Mouse (Mus musculus): ENCODE results near the gene Olfr1532-ps1. TPM values are rescaled to one million over a fixed set of nuclear protein-coding genes. Genes with fewer than 3 reads are reported as not detected.

Gene Olfr1532-ps1
- polyA plus RNA-seq (2014; fragmentation: Illumina TruSeq; extraction: RNeasy Lipid Tissue Mini Kit (QIAGEN cat#74804); ENCODE audit: low read depth, low replicate concordance) = not detected

GRCm38 (mm10) chr7:106907676-106908075, at the start of gene Olfr1532-ps1:
TSS of gene Olfr1532-ps1 (plus strand) at chr7:106908001.

GRCm38 (mm10) chr7:106862885-106863284, 44.9 kb upstream of the Olfr1532-ps1 start, which contains the start of gene Olfr704:
TSS of gene Olfr704 (plus strand) at chr7:106863185.

GRCm38 (mm10) chr7:106876791-106877190, 31.0 kb upstream of the Olfr1532-ps1 start, which contains the start of gene Olfr705:
TSS of gene Olfr705 (minus strand) at chr7:106876891.

DNA sequence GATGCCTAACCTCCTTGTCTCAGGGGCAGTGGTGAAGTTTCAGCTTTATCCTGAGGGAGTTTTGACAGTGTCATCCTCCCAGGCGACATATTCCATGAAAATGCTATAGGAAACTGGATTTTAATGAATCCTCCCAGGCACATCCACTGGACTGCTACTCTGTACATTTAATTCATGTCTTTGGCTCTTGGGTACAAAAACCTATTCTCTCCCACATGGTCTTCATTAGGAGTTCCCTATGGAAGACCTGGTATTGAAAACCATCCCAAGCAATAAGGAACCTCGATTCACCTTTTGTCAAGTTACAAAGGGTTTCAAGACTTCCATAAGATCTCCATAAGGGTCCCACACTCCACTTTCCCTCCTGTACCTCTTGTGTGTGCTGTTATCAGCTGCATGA, 19.7 kb upstream of the Olfr1532-ps1 start, which contains the start of gene Olfr706:
Olfr706 (minus strand) TSS at position 101 of the 400 bp plus-strand sequence.

GRCm38 (mm10) chr7:106901141-106901540, 6.7 kb upstream of the Olfr1532-ps1 start, which contains the start of gene Olfr707:
TSS of gene Olfr707 (minus strand) at chr7:106901241.

GRCm38 (mm10) chr7:106932119-106932518, 24.3 kb downstream of the Olfr1532-ps1 start, which contains the start of gene Olfr709-ps1:
TSS of gene Olfr709-ps1 (minus strand) at chr7:106932219.

GRCm38 (mm10) chr7:106948212-106948611, 40.4 kb downstream of the Olfr1532-ps1 start, which contains the start of gene Olfr710:
TSS of gene Olfr710 (minus strand) at chr7:106948312.

DNA sequence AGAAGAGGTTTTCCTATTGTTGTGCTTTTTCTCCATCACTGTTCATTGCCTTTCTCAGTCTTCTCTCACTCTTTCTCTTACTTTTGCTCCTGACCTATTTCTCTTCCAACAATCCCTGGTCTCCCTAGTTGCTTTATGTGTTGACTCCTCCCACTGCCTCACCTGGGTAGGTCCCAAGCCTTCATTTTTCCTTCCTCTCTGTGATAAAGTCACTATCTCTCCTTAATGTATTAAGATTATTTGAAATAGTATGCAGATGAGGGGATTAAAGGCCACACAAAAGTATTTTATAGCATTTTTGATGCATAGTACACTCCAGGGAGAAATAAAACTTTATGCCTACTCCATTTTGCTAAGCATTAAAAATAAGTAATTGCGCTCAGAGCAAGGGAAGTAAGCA, 56.0 kb downstream of the Olfr1532-ps1 start, which contains the start of gene Olfr6:
Olfr6 (minus strand) TSS at position 101 of the 400 bp plus-strand sequence.

Other genes with a start within 250 kb of the Olfr1532-ps1 start
- gene Olfr693, start 227.4 kb upstream of the Olfr1532-ps1 start, polyA plus RNA-seq (2014; fragmentation: Illumina TruSeq; extraction: RNeasy Lipid Tissue Mini Kit (QIAGEN cat#74804); ENCODE audit: low read depth, low replicate concordance) = not detected
- gene Olfr694, start 216.2 kb upstream of the Olfr1532-ps1 start, polyA plus RNA-seq (2014; fragmentation: Illumina TruSeq; extraction: RNeasy Lipid Tissue Mini Kit (QIAGEN cat#74804); ENCODE audit: low read depth, low replicate concordance) = not detected
- gene Olfr695, start 191.6 kb upstream of the Olfr1532-ps1 start, polyA plus RNA-seq (2014; fragmentation: Illumina TruSeq; extraction: RNeasy Lipid Tissue Mini Kit (QIAGEN cat#74804); ENCODE audit: low read depth, low replicate concordance) = not detected
- gene Olfr697, start 165.6 kb upstream of the Olfr1532-ps1 start, polyA plus RNA-seq (2014; fragmentation: Illumina TruSeq; extraction: RNeasy Lipid Tissue Mini Kit (QIAGEN cat#74804); ENCODE audit: low read depth, low replicate concordance) = not detected
- gene Olfr698, start 152.6 kb upstream of the Olfr1532-ps1 start, polyA plus RNA-seq (2014; fragmentation: Illumina TruSeq; extraction: RNeasy Lipid Tissue Mini Kit (QIAGEN cat#74804); ENCODE audit: low read depth, low replicate concordance) = not detected
- gene Olfr699, start 114.8 kb upstream of the Olfr1532-ps1 start, polyA plus RNA-seq (2014; fragmentation: Illumina TruSeq; extraction: RNeasy Lipid Tissue Mini Kit (QIAGEN cat#74804); ENCODE audit: low read depth, low replicate concordance) = not detected
- gene Olfr700, start 99.2 kb upstream of the Olfr1532-ps1 start, polyA plus RNA-seq (2014; fragmentation: Illumina TruSeq; extraction: RNeasy Lipid Tissue Mini Kit (QIAGEN cat#74804); ENCODE audit: low read depth, low replicate concordance) = not detected
- not detected for gene Olfr701, start 93.9 kb upstream of the Olfr1532-ps1 start, polyA plus RNA-seq (2014; fragmentation: Illumina TruSeq; extraction: RNeasy Lipid Tissue Mini Kit (QIAGEN cat#74804); ENCODE audit: low read depth, low replicate concordance)
- gene Olfr702, start 74.1 kb upstream of the Olfr1532-ps1 start, polyA plus RNA-seq (2014; fragmentation: Illumina TruSeq; extraction: RNeasy Lipid Tissue Mini Kit (QIAGEN cat#74804); ENCODE audit: low read depth, low replicate concordance) = not detected
- not detected for gene Olfr703, start 64.6 kb upstream of the Olfr1532-ps1 start, polyA plus RNA-seq (2014; fragmentation: Illumina TruSeq; extraction: RNeasy Lipid Tissue Mini Kit (QIAGEN cat#74804); ENCODE audit: low read depth, low replicate concordance)
- gene Olfr704, start 44.8 kb upstream of the Olfr1532-ps1 start, polyA plus RNA-seq (2014; fragmentation: Illumina TruSeq; extraction: RNeasy Lipid Tissue Mini Kit (QIAGEN cat#74804); ENCODE audit: low read depth, low replicate concordance) = not detected
- gene Olfr705, start 31.1 kb upstream of the Olfr1532-ps1 start, polyA plus RNA-seq (2014; fragmentation: Illumina TruSeq; extraction: RNeasy Lipid Tissue Mini Kit (QIAGEN cat#74804); ENCODE audit: low read depth, low replicate concordance) = not detected
- not detected for gene Olfr706, start 19.8 kb upstream of the Olfr1532-ps1 start, polyA plus RNA-seq (2014; fragmentation: Illumina TruSeq; extraction: RNeasy Lipid Tissue Mini Kit (QIAGEN cat#74804); ENCODE audit: low read depth, low replicate concordance)
- gene Olfr707, start 6.8 kb upstream of the Olfr1532-ps1 start, polyA plus RNA-seq (2014; fragmentation: Illumina TruSeq; extraction: RNeasy Lipid Tissue Mini Kit (QIAGEN cat#74804); ENCODE audit: low read depth, low replicate concordance) = not detected
- gene Olfr709-ps1, start 24.2 kb downstream of the Olfr1532-ps1 start, polyA plus RNA-seq (2014; fragmentation: Illumina TruSeq; extraction: RNeasy Lipid Tissue Mini Kit (QIAGEN cat#74804); ENCODE audit: low read depth, low replicate concordance) = not detected
- gene Olfr710, start 40.3 kb downstream of the Olfr1532-ps1 start, polyA plus RNA-seq (2014; fragmentation: Illumina TruSeq; extraction: RNeasy Lipid Tissue Mini Kit (QIAGEN cat#74804); ENCODE audit: low read depth, low replicate concordance) = not detected
- gene Olfr6, start 55.9 kb downstream of the Olfr1532-ps1 start, polyA plus RNA-seq (2014; fragmentation: Illumina TruSeq; extraction: RNeasy Lipid Tissue Mini Kit (QIAGEN cat#74804); ENCODE audit: low read depth, low replicate concordance) = not detected
- gene Olfr711, start 67.5 kb downstream of the Olfr1532-ps1 start, polyA plus RNA-seq (2014; fragmentation: Illumina TruSeq; extraction: RNeasy Lipid Tissue Mini Kit (QIAGEN cat#74804); ENCODE audit: low read depth, low replicate concordance) = not detected
- not detected for gene Olfr2, start 98.1 kb downstream of the Olfr1532-ps1 start, polyA plus RNA-seq (2014; fragmentation: Illumina TruSeq; extraction: RNeasy Lipid Tissue Mini Kit (QIAGEN cat#74804); ENCODE audit: low read depth, low replicate concordance)
- not detected for gene Olfr713, start 123.2 kb downstream of the Olfr1532-ps1 start, polyA plus RNA-seq (2014; fragmentation: Illumina TruSeq; extraction: RNeasy Lipid Tissue Mini Kit (QIAGEN cat#74804); ENCODE audit: low read depth, low replicate concordance)
- gene Olfr714, start 163.0 kb downstream of the Olfr1532-ps1 start, polyA plus RNA-seq (2014; fragmentation: Illumina TruSeq; extraction: RNeasy Lipid Tissue Mini Kit (QIAGEN cat#74804); ENCODE audit: low read depth, low replicate concordance) = not detected
- gene Olfr17, start 185.2 kb downstream of the Olfr1532-ps1 start, polyA plus RNA-seq (2014; fragmentation: Illumina TruSeq; extraction: RNeasy Lipid Tissue Mini Kit (QIAGEN cat#74804); ENCODE audit: low read depth, low replicate concordance) = not detected
- not detected for gene Olfr715b, start 202.4 kb downstream of the Olfr1532-ps1 start, polyA plus RNA-seq (2014; fragmentation: Illumina TruSeq; extraction: RNeasy Lipid Tissue Mini Kit (QIAGEN cat#74804); ENCODE audit: low read depth, low replicate concordance)
- not detected for gene Olfr715, start 223.1 kb downstream of the Olfr1532-ps1 start, polyA plus RNA-seq (2014; fragmentation: Illumina TruSeq; extraction: RNeasy Lipid Tissue Mini Kit (QIAGEN cat#74804); ENCODE audit: low read depth, low replicate concordance)
- gene Olfr716, start 230.3 kb downstream of the Olfr1532-ps1 start, polyA plus RNA-seq (2014; fragmentation: Illumina TruSeq; extraction: RNeasy Lipid Tissue Mini Kit (QIAGEN cat#74804); ENCODE audit: low read depth, low replicate concordance) = not detected